Mouse (Mus musculus): ENCODE results near the gene Nfe2l1. TPM values are rescaled to one million over a fixed set of nuclear protein-coding genes. Genes with fewer than 3 reads are reported as not detected.

Nfe2l1 gene
- total and polyA plus RNA-seq, 3 experiments = 37.5 to 66.5 (median 47.0) TPM

GRCm38 (mm10) chr11:96781425-96781824, 48.3 kb downstream of the Nfe2l1 start:
- H3K9me3 ChIP-seq (replicated peaks; ENCODE audit: insufficient read depth, low read length) = no peaks in the 10 kb centered on the region
- TF ChIP-seq ETS1 (IDR thresholded peaks at IDR 0.05; ENCODE audit: low read depth, low read length) = no peak
- TF ChIP-seq TCF12 (IDR thresholded peaks at IDR 0.05; ENCODE audit: low read depth, low read length) = no peak
- no peak for TF ChIP-seq MYC (IDR thresholded peaks at IDR 0.05; ENCODE audit: low read depth, low read length)
- no peak for TF ChIP-seq JUND (IDR thresholded peaks at IDR 0.05; ENCODE audit: low read depth, low read length)
- no peak for TF ChIP-seq GABPA (IDR thresholded peaks at IDR 0.05; ENCODE audit: low read depth, low read length)
- TF ChIP-seq ZKSCAN1 (IDR thresholded peaks at IDR 0.05; ENCODE audit: low read depth, low read length) = no peak
- peak; percentile 23 to 72 (median 71); a peak in 5 of 6 replicates for TF ChIP-seq CTCF (IDR thresholded peaks at IDR 0.05 in 2 of 3, conservative IDR thresholded peaks at IDR 0.05 in 1 of 3; ENCODE audit: control insufficient read depth in 1 of 3, insufficient read depth in 1 of 3, low read depth in 2 of 3, low read length in 3 of 3, poor library complexity in 1 of 3, severe bottlenecking in 1 of 3)
- no peak for TF ChIP-seq USF2 (IDR thresholded peaks at IDR 0.05; ENCODE audit: borderline replicate concordance in 1 of 2, insufficient read depth in 1 of 2, low read depth in 1 of 2, low read length in 2 of 2)
- no peak for TF ChIP-seq POLR2AphosphoS2 (IDR thresholded peaks at IDR 0.05; ENCODE audit: low read length)
- no peak for TF ChIP-seq CHD1 (IDR thresholded peaks at IDR 0.05; ENCODE audit: low read depth, low read length)
- no peak for TF ChIP-seq MAZ (IDR thresholded peaks at IDR 0.05; ENCODE audit: low read depth, low read length)
- no peak for TF ChIP-seq POLR2A (IDR thresholded peaks at IDR 0.05; ENCODE audit: control insufficient read depth in 1 of 2, insufficient read depth in 1 of 2, low read depth in 1 of 2, low read length in 2 of 2, poor library complexity in 1 of 2)
- no peak for TF ChIP-seq NELFE (IDR thresholded peaks at IDR 0.05; ENCODE audit: low read depth, low read length)
- no peak for TF ChIP-seq ZMIZ1 (IDR thresholded peaks at IDR 0.05; ENCODE audit: low read depth, low read length)
- peak; percentile 93 for TF ChIP-seq TBP (IDR thresholded peaks at IDR 0.05; ENCODE audit: low read depth, low read length)
- no peak for TF ChIP-seq UBTF (IDR thresholded peaks at IDR 0.05; ENCODE audit: borderline replicate concordance, insufficient read depth, low read depth, low read length)
- no peak for TF ChIP-seq EP300 (IDR thresholded peaks at IDR 0.05; ENCODE audit: low read depth in 1 of 2, low read length in 2 of 2)
- TF ChIP-seq CHD2 (IDR thresholded peaks at IDR 0.05; ENCODE audit: low read length) = no peak
- TF ChIP-seq NRF1 (IDR thresholded peaks at IDR 0.05; ENCODE audit: insufficient read depth, low read depth, low read length, poor library complexity, severe bottlenecking) = no peak
- no peak for TF ChIP-seq MAX (IDR thresholded peaks at IDR 0.05; ENCODE audit: low read length)
- peak; percentile 38 for TF ChIP-seq RAD21 (IDR thresholded peaks at IDR 0.05; ENCODE audit: low read depth, low read length)
- no peak for TF ChIP-seq SIN3A (IDR thresholded peaks at IDR 0.05; ENCODE audit: low read length)
- no peak for TF ChIP-seq POLR2AphosphoS5 (IDR thresholded peaks at IDR 0.05; ENCODE audit: borderline replicate concordance, low read depth, low read length)
- TF ChIP-seq MXI1 (IDR thresholded peaks at IDR 0.05; ENCODE audit: low read depth, low read length) = no peak
- 0 out of 2 replicates have a peak, but pooled peaks have one; percentile 4 for TF ChIP-seq GATA1 (IDR thresholded peaks at IDR 0.05; ENCODE audit: low read depth, low read length)
- no peak for TF ChIP-seq ZNF384 (IDR thresholded peaks at IDR 0.05; ENCODE audit: low read depth, low read length)
- TF ChIP-seq E2F4 (IDR thresholded peaks at IDR 0.05; ENCODE audit: borderline replicate concordance, low read depth, low read length) = no peak
- no peak for TF ChIP-seq BHLHE40 (IDR thresholded peaks at IDR 0.05; ENCODE audit: borderline replicate concordance, low read depth, low read length)
- TF ChIP-seq USF1 (IDR thresholded peaks at IDR 0.05; ENCODE audit: low read depth, low read length) = no peak
- peak; percentile 30; the same call in 1 of the 2 replicates for TF ChIP-seq ZC3H11A (IDR thresholded peaks at IDR 0.05; ENCODE audit: low read depth, low read length)
- TF ChIP-seq MEF2A (IDR thresholded peaks at IDR 0.05; ENCODE audit: extremely low read depth, insufficient replicate concordance, low read depth, low read length, poor library complexity, severe bottlenecking) = no peak
- TF ChIP-seq KAT2A (conservative IDR thresholded peaks at IDR 0.05; ENCODE audit: low read depth, low read length) = no peak
- no peak for TF ChIP-seq MAFK (IDR thresholded peaks at IDR 0.05; ENCODE audit: borderline replicate concordance, low read depth, low read length)
- peak; percentile 79 for TF ChIP-seq SMC3 (IDR thresholded peaks at IDR 0.05; ENCODE audit: low read depth, low read length)
- no peak for TF ChIP-seq RCOR1 (IDR thresholded peaks at IDR 0.05; ENCODE audit: low read depth, low read length)
- no peak for TF ChIP-seq MYB (IDR thresholded peaks at IDR 0.05; ENCODE audit: low read depth, low read length)
- TF ChIP-seq ELF1 (IDR thresholded peaks at IDR 0.05; ENCODE audit: low read depth, low read length) = no peak
- TF ChIP-seq TAL1 (IDR thresholded peaks at IDR 0.05; ENCODE audit: low read length) = no peak

More at GRCm38 (mm10) chr11:96781425-96781824, 48.3 kb downstream of the Nfe2l1 start:
- Histone ChIP-seq H3K9ac (ENCODE audit: control insufficient read depth, low read depth, low read length, poor library complexity, severe bottlenecking) (no peak overlapping the region), H3K27me3 (ENCODE audit: control insufficient read depth in 1 of 2, insufficient read depth in 2 of 2, low read length in 2 of 2) (no peaks in the 10 kb centered on the region), H3K4me1 (ENCODE audit: control insufficient read depth in 1 of 2, insufficient read depth in 2 of 2, low read length in 2 of 2) (peaks cover 0 to 12% of the 10 kb centered on the region in 2 experiments; a peak in 3 of 4 replicates), H3K4me3 (ENCODE audit: control insufficient read depth in 1 of 2, insufficient read depth in 1 of 2, low read depth in 2 of 2, low read length in 2 of 2) (no peak overlapping the region), H3K36me3 (ENCODE audit: control insufficient read depth in 1 of 2, insufficient read depth in 2 of 2, low read length in 2 of 2) (peaks cover 0 to 12% of the 10 kb centered on the region in 2 experiments; a peak in 2 of 4 replicates), H3K79me2 (ENCODE audit: control insufficient read depth, insufficient read depth, low read length, poor library complexity) (peaks cover 7% of the 10 kb centered on the region), H3K27ac (ENCODE audit: control insufficient read depth, low read depth, low read length) (no peak overlapping the region)
- peak; percentile 80 for DNase-seq (ENCODE audit: low read depth, low spot score)

Measured in MEL (cell line).